Mouse (Mus musculus) urinary bladder, postnatal 14 days (tissue): Measurements from ENCODE around the gene Rhod.

ENCODE experiments used
- DNase-seq: peaks from one replicate; pipeline ENCODE4 v3.0.0; 2021; ENCODE audit warnings: low spot score

Gene Rhod

GRCm38 (mm10) chr19:4450666-4451065 lies 11.4 kb upstream of the Rhod start:
- DNase-seq, result no peak

GRCm38 (mm10) chr19:4449230-4449629 lies 10.0 kb upstream of the Rhod start:
- DNase-seq, result no peak

DNA sequence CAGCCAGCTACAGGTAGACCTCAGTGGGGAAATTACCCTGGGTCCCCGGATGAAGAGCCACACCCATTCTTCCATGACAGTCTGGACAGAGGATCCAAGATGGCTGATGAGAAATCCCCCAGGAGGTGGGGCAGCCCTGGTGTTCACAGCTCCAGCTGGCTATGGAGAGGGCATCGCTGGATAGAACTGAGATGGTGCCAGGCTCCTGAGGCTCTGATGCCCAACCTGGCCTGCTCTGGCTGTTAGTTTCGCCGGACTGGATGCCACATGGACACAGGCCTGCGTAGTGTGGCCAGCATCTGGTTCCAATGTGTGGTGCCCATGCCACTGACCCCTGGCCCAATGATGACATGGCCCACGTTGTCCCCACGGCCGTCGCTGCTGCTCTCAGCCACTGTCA lies 8.2 kb upstream of the Rhod start:
- DNase-seq, result no peak

DNA sequence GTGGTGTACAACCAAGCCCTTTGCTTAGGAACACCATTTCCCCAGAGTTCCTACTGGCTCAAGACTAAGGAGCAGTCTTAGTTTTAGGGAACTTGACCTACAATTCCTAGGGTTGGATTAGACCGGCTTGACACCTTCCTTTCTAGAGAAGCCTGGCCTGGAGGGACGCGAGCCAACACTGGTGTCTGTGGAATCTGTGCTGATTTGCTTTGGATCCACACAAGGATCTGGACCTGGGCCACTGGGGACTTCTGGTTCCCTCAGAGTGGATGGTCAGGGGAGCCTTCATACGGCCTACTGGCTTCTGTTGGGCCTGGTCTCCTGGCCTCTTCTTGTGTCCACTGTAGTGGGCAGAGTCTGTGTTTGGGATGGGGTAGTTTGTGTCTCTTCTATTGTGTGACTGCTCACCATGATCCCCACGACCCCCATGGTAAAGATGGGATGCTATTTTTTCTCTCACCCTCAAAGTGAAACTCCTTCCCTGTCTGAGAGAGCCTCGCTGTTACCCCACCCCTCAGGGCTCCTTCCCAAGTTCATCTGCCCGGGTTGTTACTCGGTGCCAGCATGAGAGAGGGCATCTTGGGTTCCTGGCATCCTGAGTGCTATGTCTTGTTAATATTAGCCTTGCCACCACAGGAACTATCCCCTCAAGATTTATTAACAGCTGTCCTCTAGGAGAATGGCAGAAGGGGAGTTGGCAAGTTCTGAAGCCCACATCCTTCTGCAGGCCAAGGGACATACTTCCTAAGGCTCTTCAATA lies 7.6 kb upstream of the Rhod start:
- no peak for DNase-seq

GRCm38 (mm10) chr19:4442408-4442807 lies 3.2 kb upstream of the Rhod start:
- peak; percentile 72 for DNase-seq

DNA sequence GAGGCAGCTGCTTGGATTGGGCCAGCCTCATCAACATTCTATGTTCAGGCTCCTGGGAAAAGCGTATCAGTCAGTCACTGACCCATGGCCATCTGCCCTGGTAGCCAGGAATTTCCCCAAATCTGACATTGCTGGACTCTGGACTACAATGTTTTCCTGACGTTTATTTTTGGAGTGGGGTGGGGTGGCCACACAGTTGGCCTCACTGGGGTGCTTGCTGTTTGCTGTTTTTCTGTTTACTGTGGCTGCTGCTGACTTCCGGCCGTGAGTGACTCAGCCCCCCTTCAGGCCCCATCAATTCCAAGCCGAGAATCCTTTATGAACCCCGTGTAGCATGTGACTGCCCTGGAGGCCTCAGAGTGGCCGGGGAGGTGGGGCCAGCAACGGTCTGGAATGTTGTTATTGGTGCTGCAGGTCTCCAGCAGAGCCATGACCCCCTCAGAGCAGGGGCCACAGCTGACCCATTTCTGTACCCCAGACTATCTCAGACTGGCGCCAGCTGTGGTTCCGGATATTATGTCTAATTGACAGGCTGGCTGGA lies 2.5 kb upstream of the Rhod start:
- DNase-seq, result no peak

- peak; percentile 43 for DNase-seq
Observed at GRCm38 (mm10) chr19:4441090-4441591, 1.9 kb upstream of the Rhod start.

DNA sequence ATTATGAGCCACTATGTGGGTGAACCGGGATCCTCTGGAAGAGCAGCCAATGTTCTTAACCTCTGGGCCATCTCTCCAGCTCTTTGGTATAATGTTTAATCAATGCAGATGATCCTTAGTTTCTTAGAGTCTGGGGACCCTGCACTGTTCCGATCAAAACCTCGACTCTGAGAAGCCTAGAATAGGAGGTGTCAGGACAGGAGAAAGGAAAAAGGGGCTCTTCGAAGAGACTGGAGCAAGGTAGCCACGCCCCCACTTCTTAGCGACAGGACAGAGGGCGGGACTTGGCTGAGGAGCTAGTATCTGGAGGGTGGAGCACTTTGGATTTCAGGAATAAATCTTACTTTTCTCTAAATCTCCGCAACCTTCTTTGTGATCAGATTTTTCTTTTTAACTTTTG lies 990 bp upstream of the Rhod start:
- DNase-seq, result peak; percentile 69

DNA sequence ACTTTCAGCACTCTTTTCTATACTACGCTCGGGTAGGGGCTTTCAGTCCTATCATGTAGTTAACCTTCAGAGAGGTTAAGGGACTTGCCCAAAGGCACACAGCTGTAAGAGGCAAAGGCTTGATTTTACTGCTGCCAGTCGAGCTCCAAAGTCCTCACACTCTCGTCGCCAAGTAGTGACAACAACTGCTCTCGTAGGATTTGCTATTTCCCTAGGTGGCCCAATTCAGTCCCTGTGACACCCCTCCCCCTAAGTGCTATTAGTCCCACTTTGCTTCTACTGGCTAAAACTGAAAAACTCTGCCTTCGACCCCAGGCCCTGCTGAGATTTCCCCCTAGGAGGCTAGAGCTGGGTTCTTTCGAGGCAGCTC lies 456 bp downstream of the Rhod start:
- DNase-seq, result no peak

GRCm38 (mm10) chr19:4437886-4438285 lies 1.3 kb downstream of the Rhod start:
- DNase-seq, result no peak

GRCm38 (mm10) chr19:4436254-4436653 lies 3.0 kb downstream of the Rhod start:
- DNase-seq, result no peak

DNA sequence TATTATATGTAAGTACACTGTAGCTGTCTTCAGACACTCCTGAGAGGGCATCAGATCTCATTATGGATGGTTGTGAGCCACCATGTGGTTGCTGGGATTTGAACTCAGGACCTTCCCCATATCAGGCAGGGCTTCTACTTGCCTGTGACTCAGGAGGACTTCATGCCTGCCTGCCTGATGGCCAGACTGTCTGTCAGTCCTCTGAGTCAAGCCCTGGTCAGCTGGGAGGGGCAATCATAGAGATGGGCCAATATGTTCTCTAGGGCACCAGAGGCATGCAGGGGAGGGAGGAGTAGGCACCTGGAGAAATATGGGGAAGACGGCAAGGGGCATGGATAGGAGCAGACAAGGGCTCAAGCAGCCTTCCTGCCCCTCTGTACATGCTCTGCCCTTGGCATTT lies 4.2 kb downstream of the Rhod start:
- DNase-seq, result no peak

DNA sequence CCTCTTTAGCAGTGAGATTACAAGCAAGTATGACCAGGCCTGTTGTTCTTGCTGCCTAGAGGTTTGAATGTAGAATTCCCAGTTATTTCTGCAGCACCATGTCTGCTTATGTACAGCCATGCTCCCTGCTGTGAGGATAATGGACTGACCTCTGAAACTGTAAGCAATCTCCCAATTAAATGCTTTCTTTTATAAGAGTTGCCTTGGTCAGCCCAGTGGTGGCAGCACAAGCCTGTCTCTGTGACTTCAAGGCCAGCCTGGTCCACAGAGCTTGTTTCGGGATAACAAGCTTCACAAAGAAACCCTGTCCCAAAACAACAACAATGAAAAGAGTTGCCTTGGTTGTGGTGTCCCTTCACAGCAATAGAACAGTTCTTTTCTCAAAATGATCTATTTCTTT lies 5.5 kb downstream of the Rhod start:
- DNase-seq, result no peak

GRCm38 (mm10) chr19:4430091-4430620 lies 9.1 kb downstream of the Rhod start:
- DNase-seq, result no peak

DNA sequence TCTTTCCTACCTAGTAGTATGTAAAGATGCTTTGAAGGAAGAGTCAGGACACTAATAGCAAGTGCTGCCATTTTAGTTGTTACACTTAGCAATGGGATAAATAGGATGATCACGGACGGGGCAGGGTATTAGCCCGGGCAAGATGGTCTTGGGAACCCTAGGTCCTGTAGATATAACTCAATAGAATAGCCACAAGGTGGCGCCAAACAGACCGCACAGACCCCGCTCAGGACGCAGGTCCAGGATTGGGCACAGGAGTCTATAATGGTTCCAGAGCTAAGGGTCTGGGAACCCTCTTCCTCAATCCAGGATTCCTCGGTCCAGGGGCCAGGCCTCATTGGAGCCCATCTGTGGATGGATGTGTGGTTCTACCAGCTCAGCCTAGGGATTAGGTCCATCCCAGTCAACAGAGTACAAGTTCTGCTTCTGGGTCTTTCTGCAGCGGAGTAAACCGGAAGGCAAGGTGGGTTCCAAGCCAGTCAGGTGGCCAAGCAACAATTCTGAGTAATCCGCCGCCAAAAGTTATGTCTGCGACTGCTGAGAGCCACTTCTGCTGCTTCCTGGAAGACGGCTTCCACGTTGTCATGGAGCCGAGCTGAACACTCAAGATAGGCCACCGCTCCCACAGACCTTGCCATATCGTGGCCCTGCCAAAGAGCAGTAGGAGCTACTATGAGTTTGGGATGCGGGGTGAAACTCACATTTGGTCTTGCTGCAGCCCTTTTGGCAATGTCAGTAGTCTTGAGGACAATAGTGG lies 13.4 kb downstream of the Rhod start:
- peak; percentile 38 for DNase-seq

GRCm38 (mm10) chr19:4423021-4423420 lies 16.2 kb downstream of the Rhod start:
- DNase-seq, result no peak

DNA sequence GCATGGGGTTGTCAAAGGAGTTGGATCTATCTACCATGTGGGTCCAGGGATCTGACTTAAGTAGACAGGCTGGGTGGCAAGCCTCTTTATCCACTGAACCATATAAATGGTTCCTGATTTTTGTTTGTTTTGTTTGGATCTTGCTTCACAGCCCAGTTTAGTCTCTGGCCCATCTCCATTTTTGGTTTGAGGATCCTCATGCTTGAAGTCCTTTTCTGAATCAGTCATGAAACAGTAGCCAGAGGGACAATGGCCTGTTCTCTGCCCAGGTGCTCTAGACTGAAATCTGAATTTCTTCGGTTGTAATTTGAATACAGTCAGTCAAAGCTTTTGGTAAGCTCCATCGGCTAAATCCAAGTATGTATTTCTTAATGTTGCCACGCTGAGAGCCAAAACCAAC lies 16.7 kb downstream of the Rhod start:
- DNase-seq, result no peak

- DNase-seq, result peak; percentile 81
Observed at GRCm38 (mm10) chr19:4420153-4420910, 18.9 kb downstream of the Rhod start.

- DNase-seq, result peak; percentile 32
Observed at GRCm38 (mm10) chr19:4419711-4420110, 19.5 kb downstream of the Rhod start.

DNA sequence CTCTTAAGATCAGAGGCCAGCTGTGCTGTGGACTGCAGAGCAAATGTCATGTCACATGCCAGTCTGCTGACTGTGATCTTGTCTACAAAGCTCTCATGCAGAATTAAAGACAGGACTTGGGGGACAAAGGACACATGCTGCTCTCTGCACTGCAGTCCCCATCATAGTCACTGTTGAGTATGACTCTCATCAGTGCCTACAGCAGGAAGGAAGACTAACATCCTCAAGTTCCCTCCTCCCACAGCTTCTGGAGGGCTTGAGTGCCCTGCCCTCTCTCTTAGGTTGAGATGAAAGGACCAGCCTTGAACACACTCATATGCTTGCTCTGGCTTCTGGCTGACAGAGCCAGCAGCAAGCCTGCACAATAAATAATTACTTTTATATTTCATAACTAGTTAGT lies 21.5 kb downstream of the Rhod start:
- DNase-seq, result no peak

- DNase-seq, result peak; percentile 87
Observed at GRCm38 (mm10) chr19:4417183-4417582, 22.0 kb downstream of the Rhod start.

DNA sequence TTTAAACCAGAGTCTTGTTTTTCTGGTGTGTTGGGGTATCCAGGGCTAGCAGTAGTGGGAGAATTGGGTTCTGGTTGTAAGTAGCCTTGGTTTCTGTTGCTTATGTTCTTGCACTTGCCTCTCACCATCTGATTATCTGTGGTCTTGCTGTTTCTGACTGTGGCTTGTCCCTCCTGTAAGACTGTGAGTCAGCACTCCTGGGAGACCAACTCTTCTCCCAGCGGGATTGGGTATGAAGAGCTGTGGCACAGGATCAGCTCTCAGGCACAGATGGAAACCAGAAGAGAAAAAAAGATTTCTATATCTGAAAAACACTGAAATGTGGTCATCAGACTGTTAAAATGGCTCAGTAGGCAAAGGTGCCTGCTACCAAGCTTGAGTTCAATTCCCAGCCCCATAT lies 24.6 kb downstream of the Rhod start:
- DNase-seq, result no peak
